Mouse (Mus musculus) ES-E14 (cell line): ENCODE measurements around the gene Lenep. TPM values are rescaled to one million over a fixed set of nuclear protein-coding genes. Genes with fewer than 3 reads are reported as not detected.

Source experiments
- DNase-seq: peaks from one replicate; pipeline ENCODE4 v3.0.0-alpha.2; 2013; ENCODE audit warnings: low read depth, low spot score
- H3K27ac ChIP-seq: 2 replicates; pipeline ENCODE4 v1.5.1; 2012; ENCODE audit warnings: low read depth, mild to moderate bottlenecking, low read length, moderate library complexity, mixed read lengths; ENCODE audit not compliant: poor library complexity, insufficient read depth, severe bottlenecking
- H3K36me3 ChIP-seq: 2 replicates; pipeline ENCODE4 v1.6.1; 2012; ENCODE audit warnings: mild to moderate bottlenecking, low read length, moderate library complexity, mixed read lengths; ENCODE audit not compliant: control insufficient read depth, poor library complexity, insufficient read depth, severe bottlenecking
- H3K4me1 ChIP-seq, 2 experiments: fragments of 150-350 bp in 1 of 2; sonication (generic) in 1 of 2; 2 replicates each; pipeline ENCODE4 v1.6.1; 2012; ENCODE audit warnings: low read length in 2 of 2, mild to moderate bottlenecking in 1 of 2, mixed read lengths in 1 of 2; ENCODE audit not compliant: control insufficient read depth in 2 of 2, insufficient read depth in 2 of 2, poor library complexity in 1 of 2
- H3K4me3 ChIP-seq, 2 experiments: fragments of 150-350 bp in 1 of 2; sonication (generic) in 1 of 2; 2 replicates each; pipeline ENCODE4 v1.5.1; 2012; ENCODE audit warnings: low read length in 2 of 2, low read depth in 1 of 2, mild to moderate bottlenecking in 1 of 2, mixed read lengths in 1 of 2; ENCODE audit not compliant: insufficient read depth in 1 of 2, poor library complexity in 1 of 2, severe bottlenecking in 1 of 2
- H3K9ac ChIP-seq: 2 replicates; pipeline ENCODE4 v1.6.1; 2012; ENCODE audit warnings: low read depth, mild to moderate bottlenecking, low read length, mixed read lengths; ENCODE audit not compliant: poor library complexity, insufficient read depth, severe bottlenecking
- H3K9me3 ChIP-seq: fragments of 150-350 bp; sonication (generic); 2 replicates; pipeline ENCODE4 v1.6.1; 2012; ENCODE audit warnings: low read depth, mild to moderate bottlenecking, low read length; ENCODE audit not compliant: control insufficient read depth, insufficient read depth
- CHD2 ChIP-seq: IDR thresholded peaks from 2 replicates; pipeline ENCODE4 v1.6.1; 2014; ENCODE audit warnings: mild to moderate bottlenecking, low read depth, low read length, inconsistent platforms
- HCFC1 ChIP-seq: IDR thresholded peaks from 2 replicates; pipeline ENCODE4 v1.6.1; 2012; ENCODE audit warnings: low read length, inconsistent platforms, borderline replicate concordance; ENCODE audit not compliant: insufficient read depth
- MAFK ChIP-seq: IDR thresholded peaks from 2 replicates; pipeline ENCODE4 v1.6.1; 2014; ENCODE audit warnings: mild to moderate bottlenecking, low read depth, low read length, inconsistent platforms; ENCODE audit not compliant: insufficient read depth
- ZC3H11A ChIP-seq: IDR thresholded peaks from 2 replicates; pipeline ENCODE4 v1.6.1; 2012; ENCODE audit warnings: low read depth, mild to moderate bottlenecking, inconsistent platforms, low read length, borderline replicate concordance
- ZNF384 ChIP-seq: IDR thresholded peaks from 2 replicates; pipeline ENCODE4 v1.6.1; 2012; ENCODE audit warnings: low read depth, low read length, inconsistent platforms
- in situ Hi-C, 2 experiments: fragments of 600-800 bp; cut with MboI; formaldehyde crosslinking; loops; one replicate each; pipeline ENCODE4 v1.15.1; 2025; ENCODE audit warnings: low sequenced_read_pairs in 2 of 2, inconsistent platforms in 1 of 2; ENCODE audit not compliant: unreplicated experiment in 2 of 2
- total RNA-seq: library from RNA; depleted of rRNA; stranded (reverse); fragments of 300-350 nt; gene quantifications from 2 replicates; pipeline ENCODE4 v1.2.3, GENCODE M21; 2012

Lenep gene
- total RNA-seq, 1 experiment, result not detected

DNA sequence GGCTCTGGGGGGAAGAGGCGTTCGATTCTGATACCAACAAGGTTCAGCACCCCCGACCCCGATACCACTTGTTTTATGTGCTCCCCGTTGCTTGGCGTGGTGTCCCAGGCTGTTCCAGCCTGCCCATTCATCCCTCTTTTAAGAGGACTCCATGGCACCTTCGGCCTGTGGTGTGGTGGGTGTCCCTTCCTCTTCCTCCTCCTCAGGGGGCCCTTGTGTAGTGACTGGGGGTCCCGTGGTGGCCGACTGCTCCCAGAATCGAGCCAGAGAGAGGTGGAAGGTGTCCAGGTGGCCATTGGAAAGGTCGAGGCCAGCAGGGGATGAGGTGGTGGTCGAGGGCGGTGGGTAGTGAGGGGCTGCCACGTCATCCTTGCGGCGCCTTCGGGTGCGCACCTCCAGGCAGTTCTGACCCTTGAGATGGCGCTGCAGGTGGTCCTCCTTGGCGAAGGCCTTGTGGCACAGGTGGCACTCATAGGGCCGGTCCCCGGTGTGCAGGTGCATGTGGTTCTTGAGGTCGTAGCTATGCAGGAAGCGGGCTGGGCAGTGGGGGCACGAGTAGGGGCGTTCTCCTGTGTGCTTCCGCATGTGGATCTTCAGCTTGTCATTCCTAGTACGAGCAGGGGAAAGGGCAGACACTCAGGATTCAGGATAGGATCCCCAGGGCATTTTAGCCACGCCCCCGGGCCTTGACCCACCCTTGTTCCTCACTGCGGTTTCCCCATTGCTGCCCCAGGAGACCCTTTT, 23.0 kb downstream of the Lenep start:
- H3K27ac ChIP-seq, result no peak overlapping the region
- peaks cover 6 to 42% of the 10 kb centered on the region in 2 experiments for H3K4me1 ChIP-seq
- no peak for TF ChIP-seq CHD2
- no peak for TF ChIP-seq ZNF384
- TF ChIP-seq HCFC1, result no peak
- TF ChIP-seq MAFK, result no peak
- no peak for TF ChIP-seq ZC3H11A
- DNase-seq, result no peak
- H3K9me3 ChIP-seq, result no peaks in the 10 kb centered on the region
- H3K36me3 ChIP-seq, result peaks cover 20% of the 10 kb centered on the region; the same call in 1 of the 2 replicates
- in situ Hi-C loops, result no loop called here
- H3K9ac ChIP-seq, result peak overlapping the region; percentile 20; the same call in 1 of the 2 replicates
- peak overlapping the region in 1 of 2 experiments; percentile 65; a peak in 2 of 4 replicates for H3K4me3 ChIP-seq

GRCm38 (mm10) chr3:89378394-89379067, 24.1 kb downstream of the Lenep start:
- DNase-seq, result peak; percentile 96
- Histone ChIP-seq H3K4me1 (peaks cover 6 to 32% of the 10 kb centered on the region in 2 experiments), H3K9ac (peak overlapping the region; percentile 64; the same call in 1 of the 2 replicates), H3K9me3 (no peaks in the 10 kb centered on the region), H3K4me3 (peak overlapping the region; percentile 45 to 65), H3K36me3 (peaks cover 18% of the 10 kb centered on the region; the same call in 1 of the 2 replicates), H3K27ac (peak overlapping the region; percentile 15)
- in situ Hi-C loops, result no loop called here
- TF ChIP-seq MAFK (peak; percentile 65), ZC3H11A (no peak), CHD2 (no peak), ZNF384 (no peak)

DNA sequence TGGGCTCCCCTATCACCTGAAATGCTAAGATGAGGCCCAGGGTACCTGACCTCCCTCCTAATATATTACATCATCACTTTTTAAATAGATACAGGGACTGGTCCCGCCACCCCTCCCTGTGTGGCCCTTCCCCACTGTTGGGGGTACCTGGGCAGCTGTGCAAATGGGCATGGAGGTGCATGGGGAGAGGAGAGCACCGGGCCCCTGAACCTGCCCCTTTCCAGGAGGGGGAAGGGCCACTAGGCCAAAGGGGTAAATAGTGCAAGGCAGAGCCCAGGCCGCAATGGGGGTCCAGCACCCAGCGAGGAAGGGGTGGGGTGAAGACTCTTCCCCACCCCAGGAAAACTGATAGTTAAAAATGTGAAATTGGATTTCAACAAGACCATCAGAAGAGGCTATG, 24.8 kb downstream of the Lenep start:
- H3K4me1 ChIP-seq, result peaks cover 6 to 35% of the 10 kb centered on the region in 2 experiments
- no peak overlapping the region; the same call in 1 of the 2 replicates for H3K27ac ChIP-seq
- no peak for TF ChIP-seq ZNF384
- TF ChIP-seq MAFK, result no peak
- no peak for TF ChIP-seq HCFC1
- TF ChIP-seq CHD2, result no peak
- TF ChIP-seq ZC3H11A, result no peak
- H3K36me3 ChIP-seq, result peaks cover 18% of the 10 kb centered on the region; the same call in 1 of the 2 replicates
- H3K4me3 ChIP-seq, result peak overlapping the region in 1 of 2 experiments; percentile 65; a peak in 2 of 4 replicates
- peak overlapping the region; percentile 19; the same call in 1 of the 2 replicates for H3K9ac ChIP-seq
- DNase-seq, result no peak
- no peaks in the 10 kb centered on the region for H3K9me3 ChIP-seq
- in situ Hi-C loops, result no loop called here

DNA sequence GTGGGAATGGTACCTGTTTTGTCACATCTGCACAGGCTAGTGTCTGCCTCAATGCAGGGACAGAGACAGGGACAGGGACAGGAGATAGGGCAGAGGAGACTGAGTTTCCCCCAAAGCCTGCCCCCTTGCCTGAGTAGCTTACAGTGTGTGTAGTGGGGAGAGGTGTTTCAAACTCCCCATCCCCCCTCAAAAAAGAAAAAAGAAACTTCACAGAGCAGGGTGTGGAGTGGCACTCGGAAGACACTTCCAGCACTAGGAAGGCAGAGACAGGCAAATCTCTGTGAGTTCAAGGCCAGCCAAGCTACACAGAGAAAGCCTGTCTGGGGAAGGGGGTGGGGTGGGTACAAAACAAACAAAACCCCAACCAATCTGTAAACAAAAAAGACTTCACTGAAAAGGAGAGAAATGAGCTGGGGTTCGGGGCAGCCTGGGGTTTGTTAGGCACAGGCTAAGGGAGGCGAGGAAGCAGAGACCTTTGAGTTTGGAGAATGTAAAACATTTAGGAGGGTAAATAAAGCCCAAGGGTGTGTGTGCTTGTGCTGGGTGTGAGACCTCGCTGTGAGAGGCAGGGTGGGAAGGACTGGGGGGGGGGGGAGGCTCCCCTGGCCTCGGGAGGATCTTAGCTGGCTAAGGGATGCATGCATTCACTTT, 28.9 kb downstream of the Lenep start:
- Histone ChIP-seq H3K9ac (no peak overlapping the region), H3K27ac (no peak overlapping the region; the same call in 1 of the 2 replicates), H3K9me3 (no peaks in the 10 kb centered on the region), H3K36me3 (peaks cover 5% of the 10 kb centered on the region; the same call in 1 of the 2 replicates), H3K4me1 (peaks cover 2 to 14% of the 10 kb centered on the region in 2 experiments; a peak in 3 of 4 replicates), H3K4me3 (no peak overlapping the region)
- in situ Hi-C loops, result no loop called here
- no peak for DNase-seq
- TF ChIP-seq ZC3H11A (no peak), HCFC1 (no peak), CHD2 (no peak), MAFK (no peak), ZNF384 (no peak)
